Mouse (Mus musculus) heart, embryonic 10.5 days (tissue): ENCODE measurements at regions not wholly inside any gene's neighbourhood (a gene's known extent, or its start where the extent isn't known, plus 50 kb on each side); places are given as distances from the start of the nearest gene placed in this dataset.

ENCODE experiments used
- DNase-seq: peaks from one replicate; pipeline ENCODE4 v3.0.0-alpha.2; 2017; ENCODE audit warnings: low spot score
- H3K27ac ChIP-seq: fragments of 300-500 bp; sonication (generic); 2 replicates; pipeline ENCODE4 v1.5.1; 2016; ENCODE audit warnings: mild to moderate bottlenecking
- H3K27me3 ChIP-seq: fragments of 300-500 bp; sonication (generic); 2 replicates; pipeline ENCODE4 v1.6.1; 2016; ENCODE audit warnings: mild to moderate bottlenecking; ENCODE audit not compliant: poor library complexity, insufficient read depth, severe bottlenecking
- H3K36me3 ChIP-seq: fragments of 300-500 bp; sonication (generic); 2 replicates; pipeline ENCODE4 v1.6.1; 2016; ENCODE audit warnings: mild to moderate bottlenecking, moderate library complexity
- H3K4me1 ChIP-seq: fragments of 300-500 bp; sonication (generic); 2 replicates; pipeline ENCODE4 v1.6.1; 2016; ENCODE audit warnings: mild to moderate bottlenecking
- H3K4me3 ChIP-seq: fragments of 300-500 bp; sonication (generic); 2 replicates; pipeline ENCODE4 v1.5.1; 2016; ENCODE audit warnings: mild to moderate bottlenecking, moderate library complexity
- H3K9me3 ChIP-seq: fragments of 300-500 bp; sonication (generic); 2 replicates; pipeline ENCODE4 v1.6.1; 2016; ENCODE audit warnings: mild to moderate bottlenecking, moderate library complexity
- WGBS: fragments of 180-500 bp; shearing (Covaris S2); methylation state at CpG from one replicate; pipeline ENCODE4 v1.1.7; 2016; 5-methylcytosine and 5-hydroxymethylcytosine counted together

GRCm38 (mm10) chr10:99379156-99379555, 116.1 kb downstream of the Dusp6 start:
- 36% methylated on average over 1 of the region's 1 CpGs for WGBS
- H3K36me3 ChIP-seq = no peaks in the 10 kb centered on the region

GRCm38 (mm10) chr10:99380170-99380569, 117.1 kb downstream of the Dusp6 start:
- H3K27ac ChIP-seq = no peak overlapping the region
- no peaks in the 10 kb centered on the region for H3K9me3 ChIP-seq
- DNase-seq = no peak
- no peaks in the 10 kb centered on the region for H3K27me3 ChIP-seq
- H3K4me1 ChIP-seq = peaks cover 24% of the 10 kb centered on the region
- H3K4me3 ChIP-seq = no peak overlapping the region
- H3K36me3 ChIP-seq = no peaks in the 10 kb centered on the region
- 81% methylated on average over 4 of the region's 4 CpGs for WGBS

More at GRCm38 (mm10) chr10:99379156-99379555, 116.1 kb downstream of the Dusp6 start:
- Histone ChIP-seq H3K4me1 (peaks cover 25% of the 10 kb centered on the region), H3K4me3 (no peak overlapping the region), H3K27ac (no peak overlapping the region), H3K27me3 (no peaks in the 10 kb centered on the region), H3K9me3 (no peaks in the 10 kb centered on the region)
- no peak for DNase-seq

GRCm38 (mm10) chr10:99383028-99383427, 120.0 kb downstream of the Dusp6 start:
- Histone ChIP-seq H3K36me3 (no peaks in the 10 kb centered on the region), H3K4me1 (peaks cover 22% of the 10 kb centered on the region), H3K4me3 (no peak overlapping the region), H3K27me3 (no peaks in the 10 kb centered on the region), H3K9me3 (no peaks in the 10 kb centered on the region), H3K27ac (peak overlapping the region; percentile 70)
- 57% methylated on average over 4 of the region's 4 CpGs for WGBS
- no peak for DNase-seq

DNA sequence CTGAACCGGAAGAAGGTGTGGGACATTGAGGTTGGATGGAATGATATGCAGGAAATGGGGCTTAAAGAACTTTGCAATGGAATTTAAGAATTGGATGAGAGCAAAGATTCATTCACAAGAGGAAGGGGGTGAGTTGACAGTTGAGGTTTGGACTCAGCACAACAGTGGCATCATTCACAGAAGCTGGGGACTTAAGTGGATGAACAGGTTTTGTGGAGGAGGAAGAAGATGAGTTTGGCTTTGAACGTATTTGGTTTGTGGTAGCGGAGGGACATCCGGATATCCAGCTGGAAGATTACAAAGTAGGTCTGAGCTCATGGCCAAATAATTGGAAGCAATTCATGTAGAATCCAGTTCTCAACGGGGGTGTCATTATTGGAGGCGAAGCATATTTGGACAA, 121.3 kb downstream of the Dusp6 start:
- no peak overlapping the region for H3K4me3 ChIP-seq
- no peaks in the 10 kb centered on the region for H3K27me3 ChIP-seq
- no peaks in the 10 kb centered on the region for H3K9me3 ChIP-seq
- peaks cover 22% of the 10 kb centered on the region for H3K4me1 ChIP-seq
- WGBS = 84% methylated on average over 6 of the region's 6 CpGs
- no peaks in the 10 kb centered on the region for H3K36me3 ChIP-seq
- DNase-seq = no peak
- H3K27ac ChIP-seq = no peak overlapping the region

- WGBS = 61% methylated on average over 3 of the region's 4 CpGs
Observed at GRCm38 (mm10) chr10:99384851-99385250, 121.8 kb downstream of the Dusp6 start.

GRCm38 (mm10) chr10:99385854-99386253, 122.8 kb downstream of the Dusp6 start:
- Histone ChIP-seq H3K27me3 (no peaks in the 10 kb centered on the region), H3K4me1 (peaks cover 22% of the 10 kb centered on the region), H3K36me3 (no peaks in the 10 kb centered on the region), H3K27ac (no peak overlapping the region), H3K4me3 (no peak overlapping the region), H3K9me3 (no peaks in the 10 kb centered on the region)
- DNase-seq = no peak
- 73% methylated on average over 6 of the region's 6 CpGs for WGBS

More at GRCm38 (mm10) chr10:99384851-99385250, 121.8 kb downstream of the Dusp6 start:
- Histone ChIP-seq H3K4me3 (no peak overlapping the region), H3K36me3 (no peaks in the 10 kb centered on the region), H3K27me3 (no peaks in the 10 kb centered on the region), H3K27ac (no peak overlapping the region), H3K4me1 (peaks cover 22% of the 10 kb centered on the region), H3K9me3 (no peaks in the 10 kb centered on the region)
- no peak for DNase-seq

- 84% methylated on average over 7 of the region's 7 CpGs for WGBS
- Histone ChIP-seq H3K27ac (no peak overlapping the region), H3K36me3 (no peaks in the 10 kb centered on the region), H3K4me3 (no peak overlapping the region), H3K27me3 (no peaks in the 10 kb centered on the region), H3K4me1 (peaks cover 4% of the 10 kb centered on the region; the same call in 1 of the 2 replicates), H3K9me3 (no peaks in the 10 kb centered on the region)
- no peak for DNase-seq
Observed at GRCm38 (mm10) chr10:99388526-99388925, 125.5 kb downstream of the Dusp6 start.

DNA sequence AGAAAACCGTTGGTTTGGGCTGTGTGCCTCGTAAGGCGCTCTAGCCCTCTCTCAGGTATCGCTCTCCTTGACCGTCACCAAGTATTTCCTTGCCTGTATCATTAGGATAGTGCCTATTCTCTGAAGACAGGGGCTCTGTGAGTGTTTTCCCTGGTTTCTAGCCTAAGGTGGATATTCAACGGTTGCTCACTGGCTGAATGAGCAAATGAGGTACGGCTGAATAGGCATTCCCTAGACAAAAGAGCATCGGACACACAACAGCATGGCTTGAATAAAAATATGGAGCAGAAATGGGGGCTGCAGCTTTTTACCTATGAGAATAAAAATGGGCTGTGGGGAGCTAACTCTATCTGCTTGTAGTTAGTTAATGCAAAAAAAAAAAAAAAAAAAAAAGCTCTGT, 126.0 kb downstream of the Dusp6 start:
- no peak overlapping the region for H3K4me3 ChIP-seq
- no peaks in the 10 kb centered on the region for H3K36me3 ChIP-seq
- H3K4me1 ChIP-seq = peaks cover 4% of the 10 kb centered on the region; the same call in 1 of the 2 replicates
- H3K27ac ChIP-seq = no peak overlapping the region
- WGBS = 87% methylated on average over 8 of the region's 8 CpGs
- H3K9me3 ChIP-seq = no peaks in the 10 kb centered on the region
- no peaks in the 10 kb centered on the region for H3K27me3 ChIP-seq
- DNase-seq = no peak

- Histone ChIP-seq H3K9me3 (no peaks in the 10 kb centered on the region), H3K27me3 (no peaks in the 10 kb centered on the region), H3K4me1 (peaks cover 4% of the 10 kb centered on the region; the same call in 1 of the 2 replicates), H3K4me3 (no peak overlapping the region), H3K36me3 (no peaks in the 10 kb centered on the region), H3K27ac (no peak overlapping the region)
- DNase-seq = no peak
- 70% methylated on average over 7 of the region's 7 CpGs for WGBS
Observed at GRCm38 (mm10) chr10:99390609-99391183, 127.7 kb downstream of the Dusp6 start.

DNA sequence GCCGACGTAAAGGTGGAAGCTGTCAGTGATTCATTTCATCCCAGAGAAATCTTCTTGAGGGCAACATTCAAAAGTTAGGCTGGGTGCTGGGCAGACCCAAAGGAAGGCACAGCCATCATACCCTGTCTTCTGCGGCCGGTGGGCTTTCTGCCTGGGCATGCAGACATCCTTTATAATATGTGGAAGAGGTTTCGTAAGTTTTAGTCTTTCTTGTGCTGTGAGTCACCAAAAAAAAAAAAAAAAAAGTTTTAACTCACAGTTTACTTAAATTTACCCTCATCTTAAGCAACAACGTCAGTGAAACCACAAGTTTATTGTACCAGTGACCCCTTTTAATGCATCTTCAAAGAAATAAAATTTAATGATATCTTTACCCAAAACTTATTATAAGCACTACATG, 128.7 kb downstream of the Dusp6 start:
- Histone ChIP-seq H3K4me3 (no peak overlapping the region), H3K9me3 (no peaks in the 10 kb centered on the region), H3K27ac (no peak overlapping the region), H3K27me3 (no peaks in the 10 kb centered on the region), H3K36me3 (no peaks in the 10 kb centered on the region), H3K4me1 (peaks cover 4% of the 10 kb centered on the region; the same call in 1 of the 2 replicates)
- WGBS = 92% methylated on average over 6 of the region's 6 CpGs
- no peak for DNase-seq

GRCm38 (mm10) chr10:99392979-99393378, 129.9 kb downstream of the Dusp6 start:
- 80% methylated on average over 5 of the region's 5 CpGs for WGBS
- H3K27me3 ChIP-seq = no peaks in the 10 kb centered on the region
- no peak overlapping the region for H3K4me3 ChIP-seq
- H3K36me3 ChIP-seq = no peaks in the 10 kb centered on the region
- no peak for DNase-seq
- H3K27ac ChIP-seq = no peak overlapping the region
- peaks cover 4% of the 10 kb centered on the region; the same call in 1 of the 2 replicates for H3K4me1 ChIP-seq
- no peaks in the 10 kb centered on the region for H3K9me3 ChIP-seq

DNA sequence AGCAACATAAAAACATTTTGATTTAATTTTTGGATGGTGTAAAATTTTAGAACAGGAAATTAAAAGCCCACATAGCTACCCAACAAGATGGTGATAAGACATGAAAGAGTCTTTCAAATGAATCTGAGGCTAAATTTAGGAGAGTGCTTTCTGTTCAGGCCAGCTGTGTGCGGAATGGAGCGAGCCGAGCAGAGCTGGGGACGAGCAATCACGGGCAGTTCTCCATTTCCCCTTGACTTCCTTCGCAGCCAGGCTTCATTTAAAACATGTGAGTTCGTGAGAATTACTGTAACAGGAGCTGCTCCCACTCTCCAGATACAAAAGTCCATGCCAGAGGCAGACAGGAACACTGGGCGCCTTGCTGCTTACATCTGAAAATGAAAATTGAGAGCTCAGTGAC, 130.5 kb downstream of the Dusp6 start:
- Histone ChIP-seq H3K27ac (peak overlapping the region; percentile 62; the same call in 1 of the 2 replicates), H3K36me3 (no peaks in the 10 kb centered on the region), H3K27me3 (no peaks in the 10 kb centered on the region), H3K4me3 (no peak overlapping the region), H3K9me3 (no peaks in the 10 kb centered on the region; the same call in 1 of the 2 replicates), H3K4me1 (peaks cover 4% of the 10 kb centered on the region; the same call in 1 of the 2 replicates)
- no peak for DNase-seq
- WGBS = 38% methylated on average over 8 of the region's 8 CpGs

DNA sequence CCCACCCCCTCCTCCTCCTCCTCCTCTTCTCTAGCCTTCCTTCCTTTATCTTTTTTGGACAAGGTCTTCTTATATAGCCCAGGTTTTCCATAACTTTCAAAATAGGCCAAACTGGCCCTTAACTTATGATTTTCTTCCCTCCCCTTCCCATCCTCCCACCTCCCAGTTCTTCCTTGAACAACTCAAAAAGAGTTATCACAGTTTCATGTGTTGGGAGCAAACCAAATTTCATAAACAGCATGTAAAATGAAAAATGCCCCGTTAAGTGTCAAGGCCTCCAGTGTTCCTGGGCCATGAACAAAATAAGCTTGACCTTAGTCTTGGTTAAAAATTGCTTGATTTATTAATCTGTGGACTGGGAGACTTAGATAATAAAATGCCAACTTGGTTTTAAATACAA, 132.4 kb downstream of the Dusp6 start:
- Histone ChIP-seq H3K27ac (no peak overlapping the region), H3K36me3 (no peaks in the 10 kb centered on the region), H3K4me3 (no peak overlapping the region), H3K9me3 (no peaks in the 10 kb centered on the region; the same call in 1 of the 2 replicates), H3K4me1 (peaks cover 4% of the 10 kb centered on the region; the same call in 1 of the 2 replicates), H3K27me3 (no peaks in the 10 kb centered on the region)
- WGBS = 88% methylated on average over 1 of the region's 1 CpGs
- no peak for DNase-seq

GRCm38 (mm10) chr10:99396630-99397029, 133.6 kb downstream of the Dusp6 start:
- H3K9me3 ChIP-seq = no peaks in the 10 kb centered on the region; the same call in 1 of the 2 replicates
- 75% methylated on average over 3 of the region's 3 CpGs for WGBS
- H3K27me3 ChIP-seq = no peaks in the 10 kb centered on the region
- no peak overlapping the region for H3K4me3 ChIP-seq
- DNase-seq = no peak
- H3K27ac ChIP-seq = no peak overlapping the region
- H3K36me3 ChIP-seq = no peaks in the 10 kb centered on the region
- H3K4me1 ChIP-seq = peaks cover 4% of the 10 kb centered on the region; the same call in 1 of the 2 replicates
